Mouse (Mus musculus): ENCODE results near the gene Ercc6l2. TPM values are rescaled to one million over a fixed set of nuclear protein-coding genes. Genes with fewer than 3 reads are reported as not detected.

Gene Ercc6l2
- polyA plus RNA-seq, 1 experiment from 2014 or later: 5.5 TPM

GRCm38 (mm10) chr13:63936369-63936768, 121.3 kb downstream of the Ercc6l2 start:
- Histone ChIP-seq H3K4me2 (ENCODE audit: low read depth, low read length) (0 out of 2 replicates have a peak overlapping the region, but pooled peaks have one; percentile 15), H3K9me3 (ENCODE audit: low read length) (no peaks in the 10 kb centered on the region), H3K27me3 (ENCODE audit: insufficient read depth, low read length) (no peaks in the 10 kb centered on the region), H3K4me1 (ENCODE audit: insufficient read depth) (no peaks in the 10 kb centered on the region), H3K9ac (replicated peaks) (no peak overlapping the region), H3K27ac (ENCODE audit: low read depth) (no peak overlapping the region), H3K36me3 (replicated peaks; ENCODE audit: insufficient read depth, low read length) (no peaks in the 10 kb centered on the region), H3K4me3 (ENCODE audit: low read depth, low read length) (no peak overlapping the region)
- DNase-seq: no peak
- whole genome bisulfite sequencing (ENCODE audit: insufficient replicate concordance): 55% methylated on average over 9 of the region's 9 CpGs
- no peak for TF ChIP-seq EP300 (IDR thresholded peaks at IDR 0.05; ENCODE audit: low read depth)
- no peak for TF ChIP-seq CTCF (IDR thresholded peaks at IDR 0.05; ENCODE audit: low read depth)
- no peak for ATAC-seq

- no peak for TF ChIP-seq EP300 (IDR thresholded peaks at IDR 0.05; ENCODE audit: low read depth)
- no peak for TF ChIP-seq CTCF (IDR thresholded peaks at IDR 0.05; ENCODE audit: low read depth)
- Histone ChIP-seq H3K27ac (ENCODE audit: low read depth) (no peak overlapping the region), H3K4me3 (ENCODE audit: low read depth, low read length) (no peak overlapping the region), H3K9ac (replicated peaks) (no peak overlapping the region), H3K36me3 (replicated peaks; ENCODE audit: insufficient read depth, low read length) (no peaks in the 10 kb centered on the region), H3K27me3 (ENCODE audit: insufficient read depth, low read length) (no peaks in the 10 kb centered on the region), H3K4me1 (ENCODE audit: insufficient read depth) (no peaks in the 10 kb centered on the region), H3K4me2 (ENCODE audit: low read depth, low read length) (no peak overlapping the region), H3K9me3 (ENCODE audit: low read length) (no peaks in the 10 kb centered on the region)
- ATAC-seq (no peak), DNase-seq (no peak)
- WGBS (ENCODE audit: insufficient replicate concordance): 44% methylated on average over 1 of the region's 1 CpGs
Observed at GRCm38 (mm10) chr13:63940257-63940656, 125.2 kb downstream of the Ercc6l2 start.

GRCm38 (mm10) chr13:63941170-63941569, 126.1 kb downstream of the Ercc6l2 start:
- Histone ChIP-seq H3K27ac (ENCODE audit: low read depth) (no peak overlapping the region), H3K4me3 (ENCODE audit: low read depth, low read length) (no peak overlapping the region), H3K27me3 (ENCODE audit: insufficient read depth, low read length) (no peaks in the 10 kb centered on the region), H3K4me2 (ENCODE audit: low read depth, low read length) (no peak overlapping the region), H3K4me1 (ENCODE audit: insufficient read depth) (no peaks in the 10 kb centered on the region), H3K9me3 (ENCODE audit: low read length) (no peaks in the 10 kb centered on the region), H3K9ac (replicated peaks) (no peak overlapping the region), H3K36me3 (replicated peaks; ENCODE audit: insufficient read depth, low read length) (no peaks in the 10 kb centered on the region)
- no peak for ATAC-seq
- no peak for DNase-seq
- TF ChIP-seq EP300 (IDR thresholded peaks at IDR 0.05; ENCODE audit: low read depth) (no peak), CTCF (IDR thresholded peaks at IDR 0.05; ENCODE audit: low read depth) (no peak)
- 65% methylated on average over 4 of the region's 4 CpGs for WGBS (ENCODE audit: insufficient replicate concordance)

GRCm38 (mm10) chr13:63943605-63944004, 128.6 kb downstream of the Ercc6l2 start:
- H3K9ac ChIP-seq (replicated peaks): no peak overlapping the region
- WGBS (ENCODE audit: insufficient replicate concordance): 60% methylated on average over 7 of the region's 7 CpGs
- H3K4me2 ChIP-seq (ENCODE audit: low read depth, low read length): no peak overlapping the region
- H3K27me3 ChIP-seq (ENCODE audit: insufficient read depth, low read length): no peaks in the 10 kb centered on the region
- DNase-seq: no peak
- H3K4me3 ChIP-seq (ENCODE audit: low read depth, low read length): no peak overlapping the region
- H3K36me3 ChIP-seq (replicated peaks; ENCODE audit: insufficient read depth, low read length): no peaks in the 10 kb centered on the region
- H3K4me1 ChIP-seq (ENCODE audit: insufficient read depth): no peaks in the 10 kb centered on the region
- no peak for TF ChIP-seq EP300 (IDR thresholded peaks at IDR 0.05; ENCODE audit: low read depth)
- TF ChIP-seq CTCF (IDR thresholded peaks at IDR 0.05; ENCODE audit: low read depth): no peak
- no peak for ATAC-seq
- H3K27ac ChIP-seq (ENCODE audit: low read depth): no peak overlapping the region
- H3K9me3 ChIP-seq (ENCODE audit: low read length): no peaks in the 10 kb centered on the region

DNA sequence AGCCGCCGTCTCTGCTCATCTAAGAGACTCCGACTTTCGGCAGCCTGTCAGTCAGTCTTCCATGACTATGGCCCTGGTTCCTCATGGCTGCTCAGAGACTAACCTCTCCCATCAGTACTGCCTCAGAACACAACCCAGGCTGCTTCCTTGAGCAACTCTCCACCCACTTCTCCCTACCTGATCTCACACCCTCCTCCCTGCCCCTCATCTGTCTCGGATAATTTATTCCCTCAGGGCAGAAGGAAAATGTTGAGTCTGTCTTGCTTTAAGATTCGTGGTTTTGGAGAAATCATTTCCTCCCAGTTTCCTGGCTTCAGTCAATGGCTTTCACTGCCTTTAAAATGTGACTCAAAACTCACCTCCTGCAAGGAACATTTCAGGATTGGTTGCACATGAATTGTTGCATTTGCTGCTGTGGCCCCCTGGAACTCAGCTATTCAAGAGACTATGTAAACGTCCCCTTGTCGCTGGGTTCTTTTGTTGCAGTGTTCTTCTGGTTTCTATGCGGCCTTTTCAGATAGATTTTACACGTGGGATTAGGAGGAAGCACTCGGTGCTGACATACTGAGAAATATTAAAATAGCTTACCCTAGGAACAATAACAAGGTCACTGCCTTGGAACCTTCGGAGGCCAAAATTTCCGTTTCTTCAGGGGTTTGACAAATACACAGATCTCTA, 129.4 kb downstream of the Ercc6l2 start:
- WGBS (ENCODE audit: insufficient replicate concordance): 65% methylated on average over 13 of the region's 13 CpGs
- no peak overlapping the region for H3K9ac ChIP-seq (replicated peaks)
- no peaks in the 10 kb centered on the region for H3K4me1 ChIP-seq (ENCODE audit: insufficient read depth)
- H3K36me3 ChIP-seq (replicated peaks; ENCODE audit: insufficient read depth, low read length): no peaks in the 10 kb centered on the region
- DNase-seq (no peak), ATAC-seq (no peak)
- H3K4me2 ChIP-seq (ENCODE audit: low read depth, low read length): no peak overlapping the region
- H3K4me3 ChIP-seq (ENCODE audit: low read depth, low read length): no peak overlapping the region
- no peaks in the 10 kb centered on the region for H3K27me3 ChIP-seq (ENCODE audit: insufficient read depth, low read length)
- no peaks in the 10 kb centered on the region for H3K9me3 ChIP-seq (ENCODE audit: low read length)
- H3K27ac ChIP-seq (ENCODE audit: low read depth): 0 out of 2 replicates have a peak overlapping the region, but pooled peaks have one; percentile 11
- TF ChIP-seq CTCF (IDR thresholded peaks at IDR 0.05; ENCODE audit: low read depth): no peak

Other genes with a start within 250 kb of the Ercc6l2 start
- 1.8 and 2.5 TPM in 2 replicates for gene Ptch1, start 241.6 kb upstream of the Ercc6l2 start, polyA plus RNA-seq (2015; fragmentation: Nextera tagmentation; extraction: Ambion mirVana)